ENCODE assay signal across 10 mouse cellular contexts in the genomic region with DNA sequence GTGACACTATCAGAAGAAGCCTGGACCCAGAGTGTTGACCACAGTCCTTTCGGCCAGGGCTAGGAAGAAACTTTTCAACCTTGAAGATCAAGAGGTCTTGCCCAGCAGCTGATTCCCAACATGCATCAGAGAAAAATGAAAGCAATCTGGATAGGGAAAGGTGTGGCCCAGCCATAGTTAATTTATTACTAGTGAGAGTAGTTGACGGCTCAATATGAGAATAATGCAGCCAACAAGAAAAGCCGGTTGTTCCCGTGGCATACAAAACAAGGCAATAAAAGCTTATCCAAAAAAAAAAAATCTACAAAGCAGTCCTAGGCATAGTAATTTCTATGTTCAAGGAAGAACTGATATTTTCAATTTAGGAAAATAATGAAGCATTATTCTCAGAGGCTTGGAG.
"Had no signal": no experiment of that assay in that cellular context is flagged by ENCODE, and none has a peak within 500 bp of the region (broad histone marks: within the 10 kb centered on the region; RNA-seq: fewer than 3 reads in every experiment).

No protein-coding gene starts in this region.

- H3K9ac ChIP-seq: hindbrain, embryonic 15.5 days; limb, embryonic 12.5 days; liver, embryonic 14.5 days; midbrain, embryonic 12.5 days had no signal

- H3K4me3 ChIP-seq: hindbrain, embryonic 15.5 days; left cerebral cortex, adult 2 months; limb, embryonic 12.5 days; midbrain, embryonic 12.5 days had no signal

- ATAC-seq: midbrain, embryonic 16.5 days had no signal

- H3K4me2 ChIP-seq: hindbrain, embryonic 15.5 days; limb, embryonic 12.5 days; midbrain, embryonic 12.5 days had no signal

- H3K4me1 ChIP-seq: hindbrain, embryonic 15.5 days; limb, embryonic 12.5 days; midbrain, embryonic 12.5 days had no signal

- H3K27ac ChIP-seq: hindbrain, embryonic 15.5 days; left cerebral cortex, adult 2 months; limb, embryonic 12.5 days; liver, embryonic 14.5 days; midbrain, embryonic 12.5 days had no signal

- H3K36me3 ChIP-seq: hindbrain, embryonic 15.5 days; limb, embryonic 12.5 days; midbrain, embryonic 12.5 days had no signal

- H3K27me3 ChIP-seq: hindbrain, embryonic 15.5 days; limb, embryonic 12.5 days; midbrain, embryonic 12.5 days had no signal

- DNase-seq: lung, adult 18-20 months; right cerebral cortex, postnatal 14 days; thymus, adult 18-20 months; thymus, postnatal 14 days had no signal

- H3K9me3 ChIP-seq: hindbrain, embryonic 15.5 days; limb, embryonic 12.5 days; midbrain, embryonic 12.5 days had no signal
